Mouse (Mus musculus) stomach, embryonic 16.5 days (tissue): ENCODE data around the gene Commd8. TPM values are rescaled to one million over a fixed set of nuclear protein-coding genes. Genes with fewer than 3 reads are reported as not detected.

ENCODE experiments used
- ATAC-seq: fragments of 200-750 bp; cut with Nextera tagmentation; 2 replicates; pipeline ENCODE4 v1.8.0; 2017; ENCODE audit warnings: moderate number of reproducible peaks, moderate TSS enrichment; ENCODE audit not compliant: insufficient read depth, low FRiP score
- H3K27ac ChIP-seq: fragments of 300-500 bp; sonication (generic); 2 replicates; pipeline ENCODE4 v1.5.1; 2014; ENCODE audit warnings: low read length
- H3K27me3 ChIP-seq: fragments of 300-500 bp; sonication (generic); 2 replicates; pipeline ENCODE4 v1.6.1; 2014; ENCODE audit warnings: low read length, control low read depth, mixed read lengths; ENCODE audit not compliant: control insufficient read depth, insufficient read depth
- H3K36me3 ChIP-seq: fragments of 300-500 bp; sonication (generic); 2 replicates; pipeline ENCODE4 v1.6.1; 2014; ENCODE audit warnings: low read length; ENCODE audit not compliant: control insufficient read depth, insufficient read depth
- H3K4me1 ChIP-seq: fragments of 300-500 bp; sonication (generic); 2 replicates; pipeline ENCODE4 v1.6.1; 2014; ENCODE audit warnings: low read length, control low read depth, mixed read lengths; ENCODE audit not compliant: control insufficient read depth, insufficient read depth
- H3K4me2 ChIP-seq: fragments of 300-500 bp; sonication (generic); 2 replicates; pipeline ENCODE4 v1.6.1; 2014; ENCODE audit warnings: low read depth, low read length, mixed read lengths
- H3K4me3 ChIP-seq: fragments of 300-500 bp; sonication (generic); replicated peaks from 2 replicates; pipeline ENCODE4 v1.5.1; 2014; ENCODE audit warnings: mild to moderate bottlenecking, low read length
- H3K9ac ChIP-seq: fragments of 300-500 bp; sonication (generic); 2 replicates; pipeline ENCODE4 v1.6.1; 2014; ENCODE audit warnings: low read length
- H3K9me3 ChIP-seq: fragments of 300-500 bp; sonication (generic); replicated peaks from 2 replicates; pipeline ENCODE4 v1.6.1; 2016; ENCODE audit warnings: low read length, control low read depth; ENCODE audit not compliant: control insufficient read depth
- WGBS: fragments of 180-500 bp; shearing (Covaris S2); extraction: QIAGEN DNeasy Blood & Tissue Kit; methylation state at CpG from one replicate; pipeline ENCODE4 v1.1.7; 2014; 5-methylcytosine and 5-hydroxymethylcytosine counted together
- polyA plus RNA-seq: library from polyadenylated mRNA; unstranded; fragments of >200 nt; fragmentation: Nextera tagmentation; extraction: Ambion mirVana; gene quantifications from 2 replicates; pipeline ENCODE4 v1.2.1, GENCODE M21; 2015

Commd8 gene
- polyA plus RNA-seq, 1 experiment from 2014 or later: 136 TPM

DNA sequence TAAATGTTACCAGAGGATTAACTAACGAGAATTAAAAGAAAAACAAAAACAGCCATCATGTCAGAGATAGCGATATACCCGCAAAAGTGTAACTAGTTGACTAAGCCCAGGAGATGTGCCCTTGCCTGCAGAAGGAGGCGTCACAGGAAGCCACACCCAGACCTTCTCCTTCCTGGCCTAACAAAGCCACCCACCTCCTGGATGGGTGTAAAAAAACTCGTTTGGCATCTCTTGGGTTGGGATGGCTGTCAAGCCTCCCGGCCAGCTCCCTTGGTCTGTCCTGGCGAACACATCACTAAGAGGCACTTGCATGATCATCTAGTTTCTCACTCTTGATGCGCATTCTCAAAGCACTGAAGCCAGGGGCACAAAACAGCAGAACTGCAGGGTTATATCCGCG is 34.0 kb upstream of the Commd8 start:
- ATAC-seq: no peak
- Histone ChIP-seq H3K27me3 (no peaks in the 10 kb centered on the region), H3K9ac (no peak overlapping the region), H3K4me1 (peaks cover 7% of the 10 kb centered on the region), H3K9me3 (no peaks in the 10 kb centered on the region), H3K4me3 (no peak overlapping the region; the same call in 1 of the 2 replicates), H3K27ac (0 out of 2 replicates have a peak overlapping the region, but pooled peaks have one; percentile 18), H3K36me3 (no peaks in the 10 kb centered on the region), H3K4me2 (peak overlapping the region; percentile 40)
- WGBS: 51% methylated on average over 10 of the region's 10 CpGs

DNA sequence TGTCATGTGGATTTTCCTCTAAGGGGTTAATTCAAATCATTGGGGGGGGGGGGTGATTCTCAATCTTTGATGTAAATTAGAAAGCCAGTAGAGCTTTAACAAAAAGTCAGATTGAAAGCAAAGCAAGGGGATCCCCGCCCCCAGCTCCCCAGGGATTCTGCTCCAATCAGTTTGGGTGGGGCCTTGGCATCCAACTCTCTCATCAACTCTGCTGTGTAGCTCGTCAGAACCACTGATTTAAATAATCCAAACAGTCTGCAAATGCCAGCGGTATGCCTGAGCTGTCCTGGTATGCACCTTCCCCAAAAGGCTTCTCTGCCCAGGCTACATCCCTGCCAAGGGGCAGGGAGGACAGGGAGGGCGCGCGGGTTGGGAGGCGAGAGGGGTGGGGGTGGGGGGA is 33.6 kb upstream of the Commd8 start:
- Histone ChIP-seq H3K9ac (no peak overlapping the region), H3K4me1 (peaks cover 7% of the 10 kb centered on the region), H3K27ac (peak overlapping the region; percentile 18; the same call in 1 of the 2 replicates), H3K9me3 (no peaks in the 10 kb centered on the region), H3K36me3 (no peaks in the 10 kb centered on the region), H3K4me3 (no peak overlapping the region; the same call in 1 of the 2 replicates), H3K27me3 (no peaks in the 10 kb centered on the region), H3K4me2 (peak overlapping the region; percentile 40)
- WGBS: 46% methylated on average over 7 of the region's 7 CpGs
- ATAC-seq: no peak

GRCm38 (mm10) chr5:72195442-72195841 is 27.5 kb upstream of the Commd8 start:
- no peak overlapping the region for H3K4me3 ChIP-seq
- H3K9ac ChIP-seq: no peak overlapping the region
- H3K9me3 ChIP-seq: no peaks in the 10 kb centered on the region
- 88% methylated on average over 1 of the region's 1 CpGs for WGBS
- ATAC-seq: no peak
- H3K4me1 ChIP-seq: no peaks in the 10 kb centered on the region
- no peak overlapping the region for H3K27ac ChIP-seq
- no peak overlapping the region for H3K4me2 ChIP-seq
- no peaks in the 10 kb centered on the region for H3K36me3 ChIP-seq
- no peaks in the 10 kb centered on the region for H3K27me3 ChIP-seq

GRCm38 (mm10) chr5:72191932-72192331 is 23.9 kb upstream of the Commd8 start:
- H3K4me2 ChIP-seq: no peak overlapping the region
- no peak overlapping the region for H3K9ac ChIP-seq
- H3K27ac ChIP-seq: no peak overlapping the region
- no peaks in the 10 kb centered on the region for H3K36me3 ChIP-seq
- H3K4me3 ChIP-seq: no peak overlapping the region
- no peak for ATAC-seq
- no peaks in the 10 kb centered on the region for H3K4me1 ChIP-seq
- no peaks in the 10 kb centered on the region for H3K9me3 ChIP-seq
- WGBS: 83% methylated on average over 5 of the region's 5 CpGs
- H3K27me3 ChIP-seq: no peaks in the 10 kb centered on the region

- H3K4me1 ChIP-seq: no peaks in the 10 kb centered on the region
- H3K9ac ChIP-seq: no peak overlapping the region
- H3K27ac ChIP-seq: no peak overlapping the region
- no peak overlapping the region for H3K4me2 ChIP-seq
- H3K4me3 ChIP-seq: no peak overlapping the region
- H3K36me3 ChIP-seq: no peaks in the 10 kb centered on the region
- WGBS: 82% methylated on average over 7 of the region's 7 CpGs
- no peaks in the 10 kb centered on the region for H3K27me3 ChIP-seq
- no peaks in the 10 kb centered on the region for H3K9me3 ChIP-seq
- ATAC-seq: no peak
These were observed 23.2 kb upstream of the Commd8 start for GRCm38 (mm10) chr5:72191154-72191553.

GRCm38 (mm10) chr5:72184437-72185100 is 16.6 kb upstream of the Commd8 start:
- Histone ChIP-seq H3K9me3 (no peaks in the 10 kb centered on the region), H3K4me1 (no peaks in the 10 kb centered on the region), H3K27me3 (no peaks in the 10 kb centered on the region), H3K27ac (no peak overlapping the region), H3K36me3 (no peaks in the 10 kb centered on the region), H3K4me3 (no peak overlapping the region), H3K9ac (no peak overlapping the region), H3K4me2 (no peak overlapping the region)
- WGBS: 76% methylated on average over 13 of the region's 13 CpGs
- ATAC-seq: no peak

DNA sequence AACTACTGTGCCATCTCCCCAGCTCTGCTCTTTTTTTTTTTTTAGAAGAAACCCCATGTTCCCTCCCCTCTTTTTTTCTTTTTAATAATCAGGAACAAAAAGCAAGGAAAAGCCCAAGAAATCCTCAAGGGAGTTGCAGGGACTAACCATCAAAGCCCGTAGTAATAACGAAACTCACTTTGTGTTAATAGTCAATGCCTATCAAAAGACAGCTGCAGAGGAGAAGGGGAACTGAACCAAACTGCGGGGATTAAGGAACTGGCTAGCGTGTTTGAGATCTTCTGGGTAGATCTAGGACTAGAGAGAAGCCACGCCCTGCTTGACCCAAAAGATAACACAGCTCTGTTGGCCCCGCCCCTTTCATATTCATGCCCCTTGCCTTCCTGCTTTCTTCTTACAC is 15.9 kb upstream of the Commd8 start:
- Histone ChIP-seq H3K9me3 (no peaks in the 10 kb centered on the region), H3K36me3 (no peaks in the 10 kb centered on the region), H3K4me1 (no peaks in the 10 kb centered on the region), H3K27me3 (no peaks in the 10 kb centered on the region), H3K27ac (peak overlapping the region; percentile 27; the same call in 1 of the 2 replicates), H3K9ac (no peak overlapping the region), H3K4me2 (no peak overlapping the region), H3K4me3 (no peak overlapping the region)
- 68% methylated on average over 6 of the region's 6 CpGs for WGBS
- ATAC-seq: no peak

GRCm38 (mm10) chr5:72182804-72183203 is 14.8 kb upstream of the Commd8 start:
- Histone ChIP-seq H3K4me3 (no peak overlapping the region), H3K27me3 (no peaks in the 10 kb centered on the region), H3K4me2 (no peak overlapping the region), H3K36me3 (no peaks in the 10 kb centered on the region), H3K27ac (no peak overlapping the region), H3K4me1 (no peaks in the 10 kb centered on the region), H3K9ac (no peak overlapping the region), H3K9me3 (no peaks in the 10 kb centered on the region)
- ATAC-seq: no peak
- 79% methylated on average over 4 of the region's 4 CpGs for WGBS

- Histone ChIP-seq H3K36me3 (no peaks in the 10 kb centered on the region), H3K27ac (no peak overlapping the region), H3K9me3 (no peaks in the 10 kb centered on the region), H3K4me2 (no peak overlapping the region), H3K9ac (no peak overlapping the region), H3K4me1 (no peaks in the 10 kb centered on the region), H3K27me3 (no peaks in the 10 kb centered on the region), H3K4me3 (no peak overlapping the region)
- no peak for ATAC-seq
- WGBS: 19% methylated on average over 1 of the region's 1 CpGs
These were observed 13.2 kb upstream of the Commd8 start for GRCm38 (mm10) chr5:72181194-72181593.
